Mouse (Mus musculus): ENCODE measurements around the gene Pemt. TPM values are rescaled to one million over a fixed set of nuclear protein-coding genes. Genes with fewer than 3 reads are reported as not detected.

Pemt gene
- polyA plus RNA-seq, 1 experiment from 2014 or later = 6.7 TPM

- H3K27ac ChIP-seq = no peak overlapping the region
- H3K4me1 ChIP-seq = no peaks in the 10 kb centered on the region
- H3K4me3 ChIP-seq = no peak overlapping the region
- H3K9ac ChIP-seq = no peak overlapping the region
- no peaks in the 10 kb centered on the region for H3K9me3 ChIP-seq
- no peak for ATAC-seq (ENCODE audit: borderline replicate concordance, extremely low read depth, low FRiP score, low TSS enrichment)
- H3K36me3 ChIP-seq = no peaks in the 10 kb centered on the region
- no peaks in the 10 kb centered on the region for H3K27me3 ChIP-seq
- H3K4me2 ChIP-seq = no peak overlapping the region
- 73% methylated on average over 5 of the region's 5 CpGs for WGBS
Measured at GRCm38 (mm10) chr11:60026166-60026565, 20.1 kb downstream of the Pemt start.

DNA sequence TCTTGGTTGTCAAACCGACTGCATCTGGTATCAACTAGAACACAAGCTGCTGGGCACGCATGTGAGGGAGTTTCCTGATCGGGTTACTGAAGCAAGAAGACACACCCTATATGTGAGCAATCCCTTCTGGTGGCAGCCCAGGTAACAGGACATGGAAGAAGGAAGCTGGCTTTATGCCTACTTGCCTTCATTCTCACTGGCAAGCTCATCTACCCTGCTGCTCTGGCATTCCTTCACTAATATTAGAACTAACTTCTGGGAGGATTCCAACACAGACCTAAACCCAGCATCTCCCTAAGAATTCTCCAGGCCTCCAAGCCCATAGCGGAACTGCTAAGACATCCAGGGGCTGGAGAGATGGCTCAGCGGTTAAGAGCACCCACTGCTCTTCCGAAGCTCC is 25.1 kb downstream of the Pemt start:
- H3K36me3 ChIP-seq = no peaks in the 10 kb centered on the region
- 86% methylated on average over 6 of the region's 6 CpGs for WGBS

GRCm38 (mm10) chr11:60016726-60017125 is 29.6 kb downstream of the Pemt start:
- no peaks in the 10 kb centered on the region for H3K27me3 ChIP-seq
- no peaks in the 10 kb centered on the region for H3K9me3 ChIP-seq
- H3K27ac ChIP-seq = 0 out of 2 replicates have a peak overlapping the region, but pooled peaks have one; percentile 53
- H3K4me1 ChIP-seq = no peaks in the 10 kb centered on the region
- H3K4me2 ChIP-seq = no peak overlapping the region
- no peaks in the 10 kb centered on the region for H3K36me3 ChIP-seq
- WGBS = 32% methylated on average over 4 of the region's 4 CpGs
- ATAC-seq (ENCODE audit: borderline replicate concordance, extremely low read depth, low FRiP score, low TSS enrichment) = no peak
- no peak overlapping the region for H3K4me3 ChIP-seq
- H3K9ac ChIP-seq = no peak overlapping the region

More for the DNA sequence above, 25.1 kb downstream of the Pemt start:
- no peaks in the 10 kb centered on the region for H3K27me3 ChIP-seq
- no peaks in the 10 kb centered on the region for H3K9me3 ChIP-seq
- no peak overlapping the region for H3K9ac ChIP-seq
- no peak overlapping the region for H3K4me2 ChIP-seq
- no peak for ATAC-seq (ENCODE audit: borderline replicate concordance, extremely low read depth, low FRiP score, low TSS enrichment)
- H3K4me1 ChIP-seq = no peaks in the 10 kb centered on the region
- no peak overlapping the region for H3K27ac ChIP-seq
- no peak overlapping the region for H3K4me3 ChIP-seq

- ATAC-seq (ENCODE audit: borderline replicate concordance, extremely low read depth, low FRiP score, low TSS enrichment) = no peak
- Histone ChIP-seq H3K27me3 (no peaks in the 10 kb centered on the region), H3K4me2 (no peak overlapping the region), H3K36me3 (no peaks in the 10 kb centered on the region), H3K4me3 (no peak overlapping the region), H3K9ac (no peak overlapping the region), H3K4me1 (no peaks in the 10 kb centered on the region), H3K27ac (no peak overlapping the region), H3K9me3 (no peaks in the 10 kb centered on the region)
- WGBS = 79% methylated on average over 3 of the region's 3 CpGs
Measured at GRCm38 (mm10) chr11:60011516-60011915, 34.8 kb downstream of the Pemt start.

DNA sequence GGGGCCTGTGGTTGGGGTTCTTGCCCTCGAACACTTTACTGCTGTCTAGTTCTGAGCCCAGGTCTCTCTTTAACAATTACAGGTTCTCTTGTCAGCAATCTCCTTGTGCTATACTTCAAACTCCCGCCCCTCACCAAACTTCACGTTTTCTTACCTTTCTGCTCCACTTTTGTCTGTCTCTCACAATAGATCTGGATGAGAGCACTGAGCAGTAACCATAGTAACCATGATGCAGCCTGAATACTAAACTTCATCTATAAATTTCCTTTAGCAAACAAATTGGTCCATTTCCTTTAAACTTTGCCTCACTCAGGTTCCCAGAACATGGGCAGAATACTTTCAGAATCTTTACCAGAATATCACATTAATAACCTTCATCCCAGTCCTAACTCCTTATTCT is 36.8 kb downstream of the Pemt start:
- Histone ChIP-seq H3K27me3 (no peaks in the 10 kb centered on the region), H3K4me1 (no peaks in the 10 kb centered on the region), H3K9me3 (no peaks in the 10 kb centered on the region), H3K27ac (no peak overlapping the region), H3K9ac (no peak overlapping the region), H3K4me3 (no peak overlapping the region), H3K4me2 (no peak overlapping the region), H3K36me3 (no peaks in the 10 kb centered on the region)
- 50% methylated on average over 3 of the region's 3 CpGs for WGBS
- ATAC-seq (ENCODE audit: borderline replicate concordance, extremely low read depth, low FRiP score, low TSS enrichment) = no peak

- Histone ChIP-seq H3K36me3 (no peaks in the 10 kb centered on the region), H3K27me3 (no peaks in the 10 kb centered on the region), H3K4me2 (no peak overlapping the region), H3K4me3 (no peak overlapping the region), H3K9ac (no peak overlapping the region), H3K9me3 (no peaks in the 10 kb centered on the region), H3K27ac (no peak overlapping the region), H3K4me1 (no peaks in the 10 kb centered on the region)
- ATAC-seq (ENCODE audit: borderline replicate concordance, extremely low read depth, low FRiP score, low TSS enrichment) = no peak
- 62% methylated on average over 3 of the region's 3 CpGs for WGBS
Measured at GRCm38 (mm10) chr11:60005866-60006265, 40.4 kb downstream of the Pemt start.

DNA sequence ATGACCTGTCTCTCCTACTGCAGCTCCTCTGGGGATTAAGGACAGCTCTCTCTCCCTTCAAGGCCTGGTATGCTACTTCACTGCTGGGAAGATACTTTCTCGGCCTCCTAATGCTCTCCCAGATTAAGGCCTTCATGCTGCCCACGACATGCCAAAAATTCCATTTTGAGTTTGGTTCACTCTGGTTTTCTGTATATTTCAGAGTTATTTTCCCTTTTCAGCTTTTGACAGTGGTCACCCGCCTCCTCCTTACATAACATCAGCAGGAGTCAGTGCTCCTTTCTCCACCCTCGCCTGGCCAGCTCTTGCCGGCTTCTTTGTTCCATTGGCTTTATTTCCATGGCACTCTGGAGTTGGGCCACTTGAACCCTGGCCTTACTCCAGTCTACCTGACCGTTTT is 41.6 kb downstream of the Pemt start:
- H3K27ac ChIP-seq = no peak overlapping the region
- 65% methylated on average over 6 of the region's 6 CpGs for WGBS
- H3K9me3 ChIP-seq = no peaks in the 10 kb centered on the region
- no peak overlapping the region for H3K4me3 ChIP-seq
- ATAC-seq (ENCODE audit: borderline replicate concordance, extremely low read depth, low FRiP score, low TSS enrichment) = no peak
- H3K36me3 ChIP-seq = no peaks in the 10 kb centered on the region
- no peak overlapping the region for H3K9ac ChIP-seq
- H3K27me3 ChIP-seq = no peaks in the 10 kb centered on the region
- no peaks in the 10 kb centered on the region for H3K4me1 ChIP-seq
- H3K4me2 ChIP-seq = no peak overlapping the region

DNA sequence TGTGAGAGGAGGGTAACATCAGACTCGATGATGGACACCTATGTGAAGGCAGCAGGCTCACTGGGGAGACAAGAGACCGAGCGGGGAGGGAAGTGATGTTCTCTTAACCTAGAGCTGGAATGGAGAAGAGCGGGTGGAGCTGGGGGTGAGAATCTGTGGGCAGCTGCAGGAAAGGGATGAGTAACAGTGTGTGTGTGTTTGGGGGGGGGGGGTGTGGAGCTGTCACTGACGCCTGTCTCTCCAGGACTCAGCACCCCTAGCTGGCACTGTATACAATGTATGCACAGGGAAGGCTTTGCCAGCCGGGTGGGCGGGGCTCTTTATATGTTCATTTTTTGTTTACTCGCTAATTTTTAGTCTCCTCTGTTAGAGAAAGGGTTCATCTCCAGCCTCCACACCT is 42.5 kb downstream of the Pemt start:
- no peak for ATAC-seq (ENCODE audit: borderline replicate concordance, extremely low read depth, low FRiP score, low TSS enrichment)
- WGBS = 71% methylated on average over 8 of the region's 8 CpGs

GRCm38 (mm10) chr11:60001231-60001980 is 44.9 kb downstream of the Pemt start:
- no peaks in the 10 kb centered on the region for H3K4me1 ChIP-seq
- no peak overlapping the region for H3K4me3 ChIP-seq
- no peaks in the 10 kb centered on the region for H3K27me3 ChIP-seq
- no peak overlapping the region for H3K4me2 ChIP-seq
- H3K9me3 ChIP-seq = no peaks in the 10 kb centered on the region
- no peaks in the 10 kb centered on the region for H3K36me3 ChIP-seq
- no peak for ATAC-seq (ENCODE audit: borderline replicate concordance, extremely low read depth, low FRiP score, low TSS enrichment)
- H3K27ac ChIP-seq = no peak overlapping the region
- WGBS = 73% methylated on average over 5 of the region's 5 CpGs
- no peak overlapping the region for H3K9ac ChIP-seq

More for the DNA sequence above, 42.5 kb downstream of the Pemt start:
- Histone ChIP-seq H3K4me1 (no peaks in the 10 kb centered on the region), H3K27ac (no peak overlapping the region), H3K9ac (no peak overlapping the region), H3K36me3 (no peaks in the 10 kb centered on the region), H3K4me2 (no peak overlapping the region), H3K4me3 (no peak overlapping the region), H3K27me3 (no peaks in the 10 kb centered on the region), H3K9me3 (no peaks in the 10 kb centered on the region)

DNA sequence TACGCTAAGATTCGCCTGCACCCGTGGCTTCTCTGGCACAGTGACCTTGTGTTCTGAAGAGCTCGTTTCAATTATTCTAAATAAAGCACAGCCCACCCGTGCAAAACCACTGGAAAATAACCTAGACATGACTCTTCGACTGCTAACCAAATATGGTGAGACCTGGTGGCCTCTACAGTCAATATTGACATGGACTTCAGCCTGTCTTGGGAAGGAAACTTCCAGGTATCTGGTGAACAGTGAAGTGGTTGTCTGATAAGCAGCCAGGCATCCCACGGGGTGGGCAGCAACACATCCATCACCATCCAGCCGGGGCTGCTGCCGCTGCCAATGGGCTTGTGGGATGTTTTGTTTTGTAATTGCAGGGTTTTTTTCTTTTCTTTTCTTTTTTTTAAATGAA is 52.0 kb downstream of the Pemt start:
- Histone ChIP-seq H3K27me3 (no peaks in the 10 kb centered on the region), H3K36me3 (no peaks in the 10 kb centered on the region), H3K4me2 (no peak overlapping the region), H3K4me3 (no peak overlapping the region), H3K4me1 (0 out of 2 replicates have a peak, but pooled peaks cover 5% of the 10 kb centered on the region), H3K27ac (no peak overlapping the region), H3K9ac (no peak overlapping the region), H3K9me3 (no peaks in the 10 kb centered on the region)
- no peak for ATAC-seq (ENCODE audit: borderline replicate concordance, extremely low read depth, low FRiP score, low TSS enrichment)
- 21% methylated on average over 9 of the region's 9 CpGs for WGBS

- WGBS = 29% methylated on average over 8 of the region's 8 CpGs
- H3K4me3 ChIP-seq = no peak overlapping the region
- H3K27ac ChIP-seq = no peak overlapping the region
- ATAC-seq (ENCODE audit: borderline replicate concordance, extremely low read depth, low FRiP score, low TSS enrichment) = peak; percentile 67
- no peaks in the 10 kb centered on the region for H3K36me3 ChIP-seq
- H3K9me3 ChIP-seq = no peaks in the 10 kb centered on the region
- 0 out of 2 replicates have a peak, but pooled peaks cover 5% of the 10 kb centered on the region for H3K4me1 ChIP-seq
- no peak overlapping the region for H3K9ac ChIP-seq
- H3K27me3 ChIP-seq = no peaks in the 10 kb centered on the region
- H3K4me2 ChIP-seq = no peak overlapping the region
Measured at GRCm38 (mm10) chr11:59991365-59991764, 54.9 kb downstream of the Pemt start.

DNA sequence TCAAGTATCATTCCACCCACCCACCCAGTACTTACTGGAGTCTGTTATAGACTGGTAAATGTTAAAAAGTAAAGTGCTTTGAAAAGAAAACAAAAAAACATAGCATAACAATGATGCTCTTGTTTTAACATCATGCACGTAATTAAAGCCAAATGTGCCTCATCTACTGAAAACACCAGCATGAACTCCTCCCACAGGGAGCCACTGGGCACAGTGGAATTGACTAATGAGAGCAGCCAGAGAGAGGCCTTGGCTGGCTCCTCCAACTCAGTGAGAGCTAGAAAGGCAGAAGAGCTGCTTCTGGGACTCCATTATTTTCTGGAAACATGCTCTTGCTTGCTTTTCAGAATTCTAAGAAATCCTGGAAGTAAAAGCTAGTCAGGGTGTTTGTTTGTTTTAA is 56.9 kb downstream of the Pemt start:
- H3K9me3 ChIP-seq = no peaks in the 10 kb centered on the region
- no peak overlapping the region for H3K4me2 ChIP-seq
- no peaks in the 10 kb centered on the region for H3K27me3 ChIP-seq
- ATAC-seq (ENCODE audit: borderline replicate concordance, extremely low read depth, low FRiP score, low TSS enrichment) = no peak
- H3K4me1 ChIP-seq = 0 out of 2 replicates have a peak, but pooled peaks cover 5% of the 10 kb centered on the region
- 79% methylated on average over 1 of the region's 1 CpGs for WGBS
- no peak overlapping the region for H3K4me3 ChIP-seq
- H3K27ac ChIP-seq = no peak overlapping the region
- H3K36me3 ChIP-seq = no peaks in the 10 kb centered on the region
- no peak overlapping the region for H3K9ac ChIP-seq
